Mouse (Mus musculus) midbrain, embryonic 11.5 days (tissue): Measurements from ENCODE around the gene Smug1. TPM values are rescaled to one million over a fixed set of nuclear protein-coding genes. Genes with fewer than 3 reads are reported as not detected.

ENCODE experiments used
- ATAC-seq: fragments of 200-750 bp; cut with Nextera tagmentation; 2 replicates; pipeline ENCODE4 v1.8.0; 2017; ENCODE audit warnings: moderate TSS enrichment, moderate library complexity; ENCODE audit not compliant: low FRiP score
- DNase-seq: peaks from one replicate; pipeline ENCODE4 v3.0.0; 2015; ENCODE audit warnings: low spot score; ENCODE audit errors: missing footprints
- H3K27ac ChIP-seq: fragments of 300-500 bp; sonication (generic); 2 replicates; pipeline ENCODE4 v1.5.1; 2014; ENCODE audit warnings: low read depth, low read length
- H3K27me3 ChIP-seq: fragments of 300-500 bp; sonication (generic); 2 replicates; pipeline ENCODE4 v1.6.1; 2014; ENCODE audit warnings: mild to moderate bottlenecking, low read length, moderate library complexity, mixed read lengths; ENCODE audit not compliant: control insufficient read depth, insufficient read depth
- H3K36me3 ChIP-seq: fragments of 300-500 bp; sonication (generic); 2 replicates; pipeline ENCODE4 v1.6.1; 2014; ENCODE audit warnings: mild to moderate bottlenecking, low read length, moderate library complexity, mixed read lengths; ENCODE audit not compliant: control insufficient read depth, insufficient read depth
- H3K4me1 ChIP-seq: fragments of 300-500 bp; sonication (generic); 2 replicates; pipeline ENCODE4 v1.6.1; 2014; ENCODE audit warnings: low read length; ENCODE audit not compliant: control insufficient read depth, insufficient read depth
- H3K4me2 ChIP-seq: fragments of 300-500 bp; sonication (generic); 2 replicates; pipeline ENCODE4 v1.6.1; 2014; ENCODE audit warnings: mild to moderate bottlenecking, moderate library complexity
- H3K4me3 ChIP-seq: fragments of 300-500 bp; sonication (generic); 2 replicates; pipeline ENCODE4 v1.5.1; 2014; ENCODE audit warnings: low read depth, low read length
- H3K9ac ChIP-seq: fragments of 300-500 bp; sonication (generic); 2 replicates; pipeline ENCODE4 v1.6.1; 2014; ENCODE audit warnings: low read length
- H3K9me3 ChIP-seq: fragments of 300-500 bp; sonication (generic); 2 replicates; pipeline ENCODE4 v1.6.1; 2016; ENCODE audit warnings: low read length; ENCODE audit not compliant: control insufficient read depth
- WGBS: fragments of 180-500 bp; shearing (Covaris S2); extraction: QIAGEN DNeasy Blood & Tissue Kit; methylation state at CpG from one replicate; pipeline ENCODE4 v1.1.7; 2014; 5-methylcytosine and 5-hydroxymethylcytosine counted together
- polyA plus RNA-seq: library from polyadenylated mRNA; unstranded; fragments of >200 nt; fragmentation: Nextera tagmentation; extraction: Ambion mirVana; gene quantifications from 2 replicates; pipeline ENCODE4 v1.2.1, GENCODE M21; 2014

The Smug1 gene
- polyA plus RNA-seq, 1 experiment from 2014 or later = 26.5 TPM

- no peak for DNase-seq
Observed at GRCm38 (mm10) chr15:103123343-103123742, 43.5 kb downstream of the Smug1 start.

GRCm38 (mm10) chr15:103122372-103122771 lies 44.5 kb downstream of the Smug1 start:
- Histone ChIP-seq H3K27me3 (peaks cover 3% of the 10 kb centered on the region; the same call in 1 of the 2 replicates), H3K9ac (no peak overlapping the region), H3K4me2 (no peak overlapping the region), H3K4me1 (peaks cover 3% of the 10 kb centered on the region), H3K27ac (no peak overlapping the region), H3K36me3 (no peaks in the 10 kb centered on the region), H3K9me3 (no peaks in the 10 kb centered on the region), H3K4me3 (no peak overlapping the region)
- 7% methylated on average over 2 of the region's 2 CpGs for WGBS
- peak; percentile 46; the same call in 1 of the 2 replicates for ATAC-seq
- DNase-seq = no peak

More at GRCm38 (mm10) chr15:103123343-103123742, 43.5 kb downstream of the Smug1 start:
- Histone ChIP-seq H3K9me3 (no peaks in the 10 kb centered on the region), H3K4me2 (no peak overlapping the region), H3K27me3 (peaks cover 2% of the 10 kb centered on the region; the same call in 1 of the 2 replicates), H3K4me3 (no peak overlapping the region), H3K9ac (no peak overlapping the region), H3K36me3 (no peaks in the 10 kb centered on the region), H3K4me1 (peaks cover 3% of the 10 kb centered on the region), H3K27ac (no peak overlapping the region)
- WGBS = 77% methylated on average over 8 of the region's 8 CpGs
- ATAC-seq = no peak

- DNase-seq = no peak
- Histone ChIP-seq H3K4me3 (no peak overlapping the region), H3K4me2 (no peak overlapping the region), H3K9ac (no peak overlapping the region), H3K4me1 (peaks cover 3% of the 10 kb centered on the region), H3K36me3 (no peaks in the 10 kb centered on the region), H3K27ac (no peak overlapping the region), H3K9me3 (no peaks in the 10 kb centered on the region), H3K27me3 (peaks cover 10% of the 10 kb centered on the region; the same call in 1 of the 2 replicates)
- ATAC-seq = no peak
- WGBS = 58% methylated on average over 5 of the region's 5 CpGs
Observed at GRCm38 (mm10) chr15:103121416-103121815, 45.5 kb downstream of the Smug1 start.

- H3K27ac ChIP-seq = no peak overlapping the region
- 76% methylated on average over 11 of the region's 11 CpGs for WGBS
Observed at GRCm38 (mm10) chr15:103120594-103120993, 46.3 kb downstream of the Smug1 start.

GRCm38 (mm10) chr15:103115726-103116125 lies 51.2 kb downstream of the Smug1 start:
- 61% methylated on average over 5 of the region's 5 CpGs for WGBS
- H3K4me1 ChIP-seq = no peaks in the 10 kb centered on the region
- no peak for DNase-seq
- H3K9ac ChIP-seq = no peak overlapping the region
- H3K9me3 ChIP-seq = no peaks in the 10 kb centered on the region
- no peak for ATAC-seq
- H3K36me3 ChIP-seq = no peaks in the 10 kb centered on the region
- no peak overlapping the region for H3K4me3 ChIP-seq
- no peak overlapping the region for H3K27ac ChIP-seq
- H3K27me3 ChIP-seq = peaks cover 25% of the 10 kb centered on the region
- no peak overlapping the region for H3K4me2 ChIP-seq

More at GRCm38 (mm10) chr15:103120594-103120993, 46.3 kb downstream of the Smug1 start:
- no peaks in the 10 kb centered on the region for H3K9me3 ChIP-seq
- H3K36me3 ChIP-seq = no peaks in the 10 kb centered on the region
- peaks cover 3% of the 10 kb centered on the region for H3K4me1 ChIP-seq
- H3K4me2 ChIP-seq = no peak overlapping the region
- no peak overlapping the region for H3K4me3 ChIP-seq
- DNase-seq = no peak
- H3K27me3 ChIP-seq = peaks cover 16% of the 10 kb centered on the region
- H3K9ac ChIP-seq = no peak overlapping the region
- no peak for ATAC-seq

- H3K9ac ChIP-seq = no peak overlapping the region
Observed at GRCm38 (mm10) chr15:103115256-103115655, 51.6 kb downstream of the Smug1 start.

GRCm38 (mm10) chr15:103113077-103113476 lies 53.8 kb downstream of the Smug1 start:
- Histone ChIP-seq H3K27me3 (peaks cover 22% of the 10 kb centered on the region), H3K36me3 (no peaks in the 10 kb centered on the region), H3K27ac (no peak overlapping the region), H3K9ac (no peak overlapping the region), H3K4me1 (no peaks in the 10 kb centered on the region), H3K4me2 (no peak overlapping the region), H3K4me3 (no peak overlapping the region), H3K9me3 (no peaks in the 10 kb centered on the region)
- WGBS = 73% methylated on average over 6 of the region's 6 CpGs
- no peak for DNase-seq
- no peak for ATAC-seq

More at GRCm38 (mm10) chr15:103115256-103115655, 51.6 kb downstream of the Smug1 start:
- no peak for ATAC-seq
- no peak overlapping the region for H3K4me2 ChIP-seq
- no peaks in the 10 kb centered on the region for H3K4me1 ChIP-seq
- H3K4me3 ChIP-seq = no peak overlapping the region
- no peaks in the 10 kb centered on the region for H3K36me3 ChIP-seq
- no peak overlapping the region for H3K27ac ChIP-seq
- H3K9me3 ChIP-seq = no peaks in the 10 kb centered on the region
- 6% methylated on average over 9 of the region's 9 CpGs for WGBS
- peaks cover 25% of the 10 kb centered on the region for H3K27me3 ChIP-seq
- DNase-seq = no peak

- DNase-seq (no peak), ATAC-seq (no peak)
- H3K27ac ChIP-seq = no peak overlapping the region
- no peak overlapping the region for H3K4me3 ChIP-seq
- H3K4me1 ChIP-seq = no peaks in the 10 kb centered on the region; the same call in 1 of the 2 replicates
- H3K36me3 ChIP-seq = no peaks in the 10 kb centered on the region
- no peaks in the 10 kb centered on the region for H3K9me3 ChIP-seq
- H3K4me2 ChIP-seq = no peak overlapping the region
- H3K9ac ChIP-seq = no peak overlapping the region
- 52% methylated on average over 2 of the region's 2 CpGs for WGBS
- peaks cover 21% of the 10 kb centered on the region for H3K27me3 ChIP-seq
Observed at GRCm38 (mm10) chr15:103112309-103112708, 54.6 kb downstream of the Smug1 start.

GRCm38 (mm10) chr15:103109940-103110339 lies 57.0 kb downstream of the Smug1 start:
- Histone ChIP-seq H3K4me1 (peaks cover 12% of the 10 kb centered on the region), H3K27me3 (peaks cover 9% of the 10 kb centered on the region; the same call in 1 of the 2 replicates), H3K27ac (no peak overlapping the region), H3K36me3 (no peaks in the 10 kb centered on the region), H3K9me3 (no peaks in the 10 kb centered on the region), H3K4me3 (no peak overlapping the region), H3K4me2 (no peak overlapping the region), H3K9ac (no peak overlapping the region)
- 16% methylated on average over 4 of the region's 4 CpGs for WGBS
- DNase-seq (no peak), ATAC-seq (no peak)
